Mouse (Mus musculus) liver, postnatal 0 days (tissue): ENCODE results near the gene Usp29.

Experiments used
- CTCF ChIP-seq: sonication (generic); IDR thresholded peaks from 2 replicates; pipeline ENCODE4 v1.5.1; 2016; ENCODE audit warnings: antibody characterized with exemption, low read depth
- EP300 ChIP-seq: IDR thresholded peaks from 2 replicates; pipeline ENCODE4 v1.6.1; 2016; ENCODE audit warnings: antibody characterized with exemption, low read depth, mild to moderate bottlenecking

DNA sequence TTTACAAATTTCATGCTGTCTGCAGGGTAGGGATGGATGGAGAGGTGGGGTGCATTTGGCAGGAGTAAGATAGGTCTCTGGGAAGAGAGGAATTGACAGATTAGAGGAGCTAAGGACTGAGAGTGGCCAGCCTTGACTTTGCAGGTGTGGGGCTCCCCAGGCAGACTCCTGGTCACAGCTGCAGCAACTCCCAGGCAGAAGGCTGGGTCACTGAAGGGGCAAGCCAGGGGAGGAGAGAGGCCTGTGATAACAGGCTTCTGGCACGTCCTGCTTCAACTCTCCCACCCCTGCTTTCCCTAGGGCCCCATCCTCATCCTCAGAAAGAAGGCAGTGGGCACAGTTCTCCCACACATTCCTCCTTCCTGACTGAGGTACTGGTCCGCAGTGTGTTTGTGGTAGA is 67.0 kb downstream of the Usp29 start:
- TF ChIP-seq CTCF (no peak), EP300 (no peak)
